Mouse (Mus musculus): ENCODE results near the gene Ghdc.
"Not testable (repeated sequence)": the region's sequence is repeated elsewhere in the genome, so short reads cannot be mapped to it uniquely, and the experiment has no call there.

Ghdc gene

DNA sequence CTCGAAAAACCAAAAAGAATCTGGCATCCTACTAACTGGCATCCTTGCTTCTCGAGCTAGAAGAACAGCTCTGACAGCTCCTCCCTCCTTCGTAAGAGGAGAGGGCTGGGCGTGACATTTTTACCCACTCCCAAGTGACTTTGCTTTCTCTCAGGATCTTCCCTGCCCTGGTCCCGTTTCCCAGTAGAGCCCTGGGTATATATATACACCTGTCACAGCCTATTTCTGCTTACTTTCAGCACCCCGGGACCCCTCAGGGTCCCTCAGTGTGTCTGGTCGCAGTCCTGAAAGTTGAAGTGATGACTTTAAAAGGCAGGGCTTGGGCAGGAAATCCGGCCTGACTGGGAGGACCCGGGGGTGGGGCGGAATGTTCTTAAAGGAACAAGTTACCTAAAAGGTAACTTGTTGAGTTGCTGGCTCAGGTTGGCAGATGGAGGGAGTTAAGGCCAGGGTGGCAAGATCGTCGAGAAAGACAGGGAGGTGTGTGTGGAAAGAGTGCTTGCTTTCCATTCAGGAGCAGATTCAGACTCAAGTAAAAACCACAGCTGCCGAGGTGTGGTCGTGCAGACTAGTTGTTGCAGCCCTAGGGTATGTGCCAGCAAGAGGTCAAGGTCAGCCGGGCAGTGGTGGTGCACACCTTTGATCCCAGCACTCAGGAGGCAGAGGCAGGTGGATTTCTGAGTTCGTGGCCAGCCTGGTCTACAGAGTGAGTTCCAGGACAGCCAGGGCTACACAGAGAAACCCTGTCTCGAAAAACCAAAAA lies at the start of gene Ghdc:
TSS of gene Ghdc (minus strand) at position 312 of the 763 bp plus-strand sequence.
- peak; percentile 76 to 77 for DNase-seq (ENCODE audit: low spot score in 2 of 2)

DNA sequence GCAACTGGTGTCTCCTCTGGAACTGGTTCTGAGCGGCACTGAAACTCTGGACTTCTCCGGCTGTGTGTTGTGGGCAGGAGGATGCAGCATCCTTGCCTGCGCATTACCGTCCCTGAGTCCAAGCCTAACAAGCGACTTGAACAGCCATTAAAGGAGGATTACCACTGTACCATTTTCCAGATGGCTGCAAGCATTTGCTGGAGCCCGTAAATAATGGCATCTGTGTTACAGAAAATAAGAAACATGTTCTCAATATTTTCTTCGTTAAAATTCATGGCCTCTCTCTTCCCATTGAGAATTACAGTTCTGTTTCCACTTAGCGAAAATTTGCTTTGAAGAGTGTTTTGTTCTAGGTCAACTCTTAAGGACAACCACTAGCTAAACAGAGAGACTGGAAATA lies 49.3 kb upstream of the Ghdc start:
- no peak for DNase-seq (ENCODE audit: low spot score in 2 of 2)

DNA sequence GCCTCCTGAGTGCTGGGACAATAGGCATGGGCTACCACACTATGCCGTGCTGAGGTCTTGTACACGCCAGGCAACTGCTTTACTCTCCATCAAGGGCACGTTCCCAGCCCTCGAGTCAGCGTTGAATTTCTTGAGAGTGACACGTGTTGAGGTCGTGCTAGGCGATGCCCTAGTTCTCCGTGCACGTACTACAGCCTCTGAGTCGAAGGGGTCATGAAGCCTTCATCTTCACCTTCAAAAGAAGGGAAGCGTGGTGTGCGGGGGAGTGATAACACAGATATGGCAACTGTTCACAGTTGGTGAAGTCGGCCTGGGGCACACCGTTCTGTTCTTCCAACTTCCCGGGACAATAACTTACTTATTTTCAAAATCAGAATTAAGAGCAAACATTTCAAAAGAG lies 48.9 kb upstream of the Ghdc start:
- no peak for DNase-seq (ENCODE audit: low spot score in 2 of 2)

DNA sequence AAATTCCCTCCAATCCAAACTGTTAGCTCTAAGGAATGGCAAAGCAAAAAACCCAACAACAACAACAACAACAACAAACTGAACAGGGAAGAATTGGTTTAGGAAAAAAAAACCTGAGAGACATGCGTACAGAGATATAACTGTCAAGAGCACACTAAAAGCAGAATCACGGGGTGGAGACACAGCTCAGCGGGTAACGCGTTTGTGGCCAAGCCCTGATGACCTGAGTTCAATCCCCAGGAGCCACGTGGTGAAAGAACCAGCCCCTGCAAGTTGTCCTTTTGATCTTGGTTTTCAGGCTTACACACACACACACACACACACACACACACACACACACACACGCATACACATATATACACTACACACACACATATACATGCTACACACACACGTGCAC lies 48.3 kb upstream of the Ghdc start:
- no peak for DNase-seq (ENCODE audit: low spot score in 2 of 2)

DNA sequence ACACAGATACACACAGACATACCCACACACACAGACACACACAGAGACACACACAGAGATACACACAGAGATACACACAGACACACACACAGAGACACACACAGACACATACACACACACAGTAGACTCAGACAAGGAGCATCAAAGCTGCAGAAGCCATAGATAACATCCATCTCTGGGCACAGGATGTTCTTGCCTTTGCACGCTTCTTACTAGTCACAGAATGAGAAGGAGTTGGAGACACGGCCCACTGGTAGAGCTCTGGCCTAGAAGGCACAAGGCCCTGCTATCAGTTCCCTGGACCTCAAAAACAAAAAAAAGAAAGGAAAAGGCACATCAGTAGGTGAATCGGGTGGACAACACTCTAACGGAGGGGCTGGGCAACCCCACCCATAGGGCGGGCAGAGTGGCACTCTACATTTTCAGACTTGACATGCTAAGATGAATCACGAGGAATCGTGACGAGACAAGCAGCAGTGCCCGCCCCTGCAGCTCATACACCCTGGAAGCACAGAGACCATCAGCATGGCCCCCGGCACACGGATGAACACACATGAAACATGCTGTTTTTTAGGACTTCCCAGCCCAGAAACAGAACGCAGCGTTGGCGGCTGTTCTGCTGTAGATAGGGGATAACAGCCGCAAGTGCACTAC lies 47.7 kb upstream of the Ghdc start:
- no peak for DNase-seq (ENCODE audit: low spot score in 2 of 2)

DNA sequence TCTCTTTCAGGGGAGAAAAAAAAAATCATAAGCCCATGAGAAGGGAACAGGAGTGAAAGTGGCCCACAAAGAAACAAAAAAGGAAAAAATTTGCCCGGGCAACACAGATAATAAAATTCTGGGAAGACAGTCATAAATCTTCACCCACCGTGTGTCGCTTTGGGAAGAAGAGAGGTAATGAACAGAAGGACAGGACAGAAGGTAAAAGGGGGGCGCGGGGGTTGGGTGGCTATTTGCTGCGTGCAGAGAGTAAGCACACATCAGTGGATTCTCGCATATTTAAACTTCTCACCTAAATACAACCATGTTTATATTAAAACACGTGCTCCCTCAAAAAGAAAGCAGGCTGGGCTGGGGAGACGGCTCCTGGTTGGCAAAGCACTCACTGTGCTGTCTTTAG lies 46.6 kb upstream of the Ghdc start:
- no peak for DNase-seq (ENCODE audit: low spot score in 2 of 2)

DNA sequence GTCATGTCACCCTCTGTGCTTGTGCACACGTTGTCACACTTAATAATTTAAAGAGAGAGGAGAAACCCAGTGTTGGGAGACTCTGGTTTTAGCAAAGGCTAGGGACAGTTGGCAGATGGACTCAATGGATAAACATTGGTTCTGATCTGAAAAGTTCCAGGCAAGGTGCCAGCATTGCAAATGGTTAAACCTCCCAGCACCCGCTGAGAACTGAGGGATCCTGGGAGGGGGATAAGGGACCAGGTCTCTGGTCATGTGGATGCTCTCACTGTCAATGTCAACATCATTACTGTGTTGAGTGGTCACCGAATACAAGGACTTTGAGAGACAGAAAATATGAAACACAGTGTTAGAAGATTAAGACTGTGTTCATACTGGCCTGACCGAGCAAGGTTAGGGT lies 46.0 kb upstream of the Ghdc start:
- no peak for DNase-seq (ENCODE audit: low spot score in 2 of 2)

DNA sequence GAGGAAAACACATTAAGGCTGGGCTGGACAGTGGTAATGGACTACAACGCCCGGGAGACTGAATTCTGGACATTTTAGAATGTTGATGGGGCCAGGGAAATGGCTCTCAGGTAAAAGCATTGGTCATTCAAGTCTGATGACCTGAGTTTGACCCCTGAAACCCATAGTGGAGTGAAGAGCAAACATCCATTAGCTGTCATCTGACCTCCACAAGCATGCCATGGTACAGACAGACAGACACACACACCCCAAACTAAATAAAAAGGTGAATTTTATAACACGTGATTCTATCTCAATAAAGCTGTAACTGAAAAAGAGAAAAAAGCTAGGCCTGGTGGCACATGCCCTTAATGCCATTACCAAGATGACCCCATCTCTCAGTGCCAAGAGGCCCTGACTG lies 45.6 kb upstream of the Ghdc start:
- DNase-seq (ENCODE audit: low spot score in 2 of 2) = no peak

DNA sequence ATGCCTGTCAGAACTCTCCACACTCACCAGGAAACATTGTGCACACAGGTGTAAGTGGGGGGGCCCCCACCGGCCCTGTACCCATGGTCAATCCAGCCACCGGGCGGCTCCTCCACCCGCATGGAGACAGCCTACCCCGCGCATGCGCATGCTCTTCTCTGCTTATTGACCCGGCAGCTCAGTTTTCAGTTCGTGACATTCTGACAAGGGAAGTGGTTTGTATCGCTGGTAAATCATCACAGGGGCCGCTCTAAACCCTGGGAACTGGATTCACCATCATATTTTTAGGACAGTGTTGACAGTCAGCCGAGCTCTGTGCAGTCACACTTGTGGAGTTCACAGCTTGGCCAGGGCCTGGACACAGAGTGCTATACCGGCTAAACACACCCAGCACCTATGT lies 43.7 kb upstream of the Ghdc start:
- peak; percentile 61 to 65 for DNase-seq (ENCODE audit: low spot score in 2 of 2)

DNA sequence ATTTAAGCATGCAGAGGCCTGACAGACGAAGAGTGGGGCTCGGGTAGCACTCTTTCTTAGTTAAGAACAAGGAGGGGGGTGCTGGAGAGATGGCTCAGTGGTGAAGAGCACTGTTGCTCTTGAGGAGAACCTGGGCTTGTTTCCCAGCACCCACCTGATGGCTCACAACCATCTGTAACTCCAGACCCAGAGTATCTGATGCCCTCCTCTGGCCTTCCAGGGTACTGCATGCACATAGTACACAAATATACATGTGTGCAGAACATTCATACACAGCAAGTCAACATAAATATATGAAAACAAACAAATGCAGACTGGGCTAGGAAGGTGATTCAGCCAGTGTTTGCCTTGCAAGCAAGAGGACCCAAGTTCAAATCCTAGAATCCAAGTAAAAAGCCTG lies 40.4 kb upstream of the Ghdc start:
- DNase-seq (ENCODE audit: low spot score in 2 of 2) = no peak

DNA sequence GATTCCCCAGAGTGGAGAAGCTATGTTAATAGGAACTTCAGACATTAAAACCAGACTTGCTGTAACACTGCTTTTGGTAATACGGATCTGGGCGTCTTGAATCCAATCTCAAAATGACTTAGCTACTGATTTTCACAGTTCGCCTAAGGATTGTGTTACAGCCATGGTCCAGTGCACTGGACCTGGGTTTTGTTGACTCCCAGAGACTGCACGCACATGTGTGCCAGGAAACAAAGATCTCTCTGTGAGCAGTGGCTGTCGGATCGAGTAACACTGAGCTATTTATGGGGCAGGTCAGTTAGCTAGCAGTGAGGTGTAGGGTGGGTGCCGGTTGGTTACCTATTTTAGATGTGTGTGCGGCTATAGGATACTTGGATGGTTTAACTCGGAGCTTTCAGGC lies 39.8 kb upstream of the Ghdc start:
- DNase-seq (ENCODE audit: low spot score in 2 of 2) = no peak

DNA sequence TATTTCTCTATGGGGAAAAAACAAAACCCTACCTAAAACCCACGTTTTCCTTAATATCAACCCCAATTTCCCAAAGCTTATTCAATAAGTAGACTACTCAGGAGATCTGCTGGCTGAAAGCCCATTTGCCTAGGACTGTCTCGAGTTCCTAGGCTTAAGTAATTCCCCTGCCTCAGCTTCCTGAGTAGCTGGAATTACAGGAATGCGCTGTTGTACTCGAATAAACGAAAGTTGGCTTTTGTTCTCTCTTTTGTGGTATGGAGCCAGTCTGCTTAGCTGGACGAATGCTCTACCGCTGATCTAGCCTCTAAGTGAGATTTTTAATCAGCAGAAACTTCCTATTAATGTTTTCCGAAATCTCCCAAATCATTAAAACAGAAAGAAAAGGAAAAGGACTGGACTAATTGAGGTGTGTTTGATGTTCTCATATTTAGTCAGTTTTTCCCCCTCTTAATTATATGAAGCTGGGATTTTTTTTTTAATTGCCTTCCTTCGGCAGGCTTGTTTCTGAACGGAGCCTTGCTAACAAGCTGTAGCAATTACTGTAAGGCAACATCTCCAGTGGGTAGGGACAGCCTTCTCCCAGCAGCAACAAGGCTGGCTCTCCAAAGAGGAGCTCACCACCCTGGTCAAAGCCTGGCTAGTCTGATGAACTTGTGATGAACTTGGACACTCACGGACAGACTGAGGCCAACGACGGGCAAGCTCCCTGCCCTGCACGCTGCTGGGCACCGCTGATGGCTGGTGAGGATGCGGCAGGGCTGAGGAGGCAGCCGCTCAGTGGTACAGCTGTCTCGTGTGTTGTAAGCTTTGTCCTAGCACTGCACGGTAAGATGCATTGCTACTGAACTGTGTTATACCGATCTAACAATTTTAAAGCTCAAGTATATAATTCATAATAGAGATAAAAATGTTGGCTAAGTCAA lies 35.9 kb upstream of the Ghdc start:
- DNase-seq (ENCODE audit: low spot score in 2 of 2) = no peak

DNA sequence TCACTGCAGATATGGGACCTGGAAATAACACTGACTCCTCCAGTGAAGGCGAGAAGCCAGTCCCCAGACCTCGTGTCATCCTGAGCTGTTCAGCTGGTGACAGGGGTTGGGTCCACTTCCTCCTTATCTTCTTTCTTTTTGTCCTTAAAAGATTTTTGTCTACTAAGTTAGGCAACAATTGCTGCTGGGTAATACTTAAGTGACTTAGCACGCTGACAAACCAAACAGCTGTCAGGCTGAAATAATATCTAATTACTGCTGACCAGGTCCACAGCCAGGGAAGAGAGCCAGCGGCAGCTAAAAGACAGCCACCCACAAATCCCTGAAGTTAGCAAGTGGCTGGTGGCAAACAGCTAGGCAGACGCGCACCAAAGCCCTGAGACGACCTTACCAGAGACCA lies 34.8 kb upstream of the Ghdc start:
- DNase-seq (ENCODE audit: low spot score in 2 of 2) = no peak

DNA sequence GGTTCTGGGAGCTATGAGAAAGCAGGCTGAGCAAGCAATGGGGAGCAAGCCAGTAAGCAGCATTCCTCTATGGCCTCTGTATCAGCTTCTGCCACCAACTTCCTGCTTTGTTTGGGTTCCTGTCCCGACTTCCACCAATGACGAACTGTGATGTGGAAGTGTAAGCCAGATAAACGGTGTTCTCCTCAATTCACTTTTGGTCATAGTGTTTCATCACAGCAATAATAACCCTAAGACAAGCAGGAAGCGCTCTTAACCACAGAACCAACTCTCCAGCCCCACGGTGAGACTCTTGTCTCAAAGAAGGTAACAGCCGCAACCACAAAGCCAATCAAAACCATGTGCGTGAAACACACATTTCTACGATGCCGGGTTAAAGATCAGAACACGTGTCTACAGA lies 33.7 kb upstream of the Ghdc start:
- DNase-seq (ENCODE audit: low spot score in 2 of 2) = no peak

DNA sequence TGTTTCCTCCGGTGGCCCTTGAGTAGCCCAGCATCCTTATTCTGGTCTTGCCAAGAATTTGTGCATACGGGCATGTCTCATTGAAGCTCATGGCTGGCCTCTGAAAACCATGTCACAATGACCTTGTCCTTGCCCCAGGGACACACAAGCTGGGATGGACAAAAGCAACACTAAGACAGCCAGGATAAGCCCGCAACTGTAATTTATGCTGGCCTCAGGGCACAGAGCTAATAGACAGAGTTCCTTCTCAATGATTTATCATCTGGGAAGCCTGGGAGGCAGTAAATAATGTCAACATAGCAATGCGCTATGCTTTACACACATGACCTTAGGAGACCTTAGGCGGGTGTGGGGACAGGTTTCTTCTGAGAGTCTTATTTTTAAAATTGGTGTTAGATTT lies 28.7 kb upstream of the Ghdc start:
- no peak for DNase-seq (ENCODE audit: low spot score in 2 of 2)

DNA sequence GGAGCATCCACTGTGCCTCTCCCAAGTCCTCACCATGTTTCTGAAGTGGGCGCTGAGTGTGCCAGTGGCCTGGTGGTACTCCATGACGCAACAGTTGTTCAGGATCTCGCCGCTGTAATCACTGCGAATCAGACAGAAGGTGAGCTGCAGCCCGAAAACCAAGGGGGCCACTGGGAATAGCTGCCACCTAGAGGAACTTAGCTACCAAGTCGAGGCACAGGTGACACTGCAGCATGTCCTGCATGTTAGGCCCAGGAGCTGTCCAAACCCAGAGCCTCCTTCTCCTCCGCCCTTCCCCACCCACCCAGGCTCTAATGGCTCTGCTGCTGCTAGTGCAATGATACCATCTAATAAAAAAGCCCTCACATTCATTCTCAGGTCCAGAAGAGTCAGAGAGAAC lies 25.8 kb upstream of the Ghdc start:
- no peak for DNase-seq (ENCODE audit: low spot score in 2 of 2)

DNA sequence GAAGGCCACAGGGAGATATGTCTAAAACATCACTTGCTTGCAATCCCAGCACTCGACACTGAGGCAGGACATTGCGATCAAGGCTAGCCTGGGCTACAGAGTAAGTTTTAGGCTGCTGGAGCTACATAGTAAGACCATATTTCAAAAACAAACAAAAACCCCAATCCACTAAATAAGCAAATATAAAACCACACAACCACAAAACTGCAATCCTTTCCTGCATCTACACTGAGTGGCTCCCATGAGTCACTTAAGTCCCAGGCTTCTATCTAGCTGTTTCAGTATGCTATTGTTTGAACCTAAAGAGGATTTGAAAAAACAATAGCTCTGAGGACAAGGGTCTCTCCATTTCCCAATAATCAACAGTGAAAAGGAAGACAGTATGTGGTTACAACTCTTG lies 24.6 kb upstream of the Ghdc start:
- DNase-seq (ENCODE audit: low spot score in 2 of 2) = no peak

DNA sequence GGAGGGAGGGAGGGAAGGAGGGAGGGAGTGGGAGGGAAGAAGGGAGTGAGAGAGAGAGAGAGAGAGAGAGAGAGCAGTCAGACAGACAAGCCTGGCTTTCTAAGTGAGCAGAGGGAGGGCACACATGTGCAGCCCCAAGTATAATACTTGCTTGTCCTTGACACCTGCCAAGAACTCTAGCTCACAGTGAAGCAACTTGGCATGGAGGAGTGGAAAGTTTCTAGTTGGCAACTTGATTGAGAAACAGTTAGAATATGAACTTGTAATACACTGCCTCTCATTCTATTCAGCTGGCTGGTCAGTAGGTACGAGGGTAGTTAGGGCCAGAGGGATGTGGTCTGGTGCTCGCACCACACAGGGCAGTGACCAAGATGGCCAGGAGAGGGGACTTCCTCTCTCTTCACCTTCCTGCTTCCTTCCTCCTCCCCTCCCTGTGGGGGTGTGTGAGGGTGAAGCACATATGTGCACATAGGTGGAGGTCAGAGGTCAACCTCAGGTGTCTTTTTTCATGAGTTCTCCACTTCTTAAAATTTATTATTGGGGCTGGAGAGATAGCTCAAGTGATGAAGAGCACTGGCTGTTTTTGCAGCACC lies 20.8 kb upstream of the Ghdc start:
- no peak for DNase-seq (ENCODE audit: low spot score in 2 of 2)

DNA sequence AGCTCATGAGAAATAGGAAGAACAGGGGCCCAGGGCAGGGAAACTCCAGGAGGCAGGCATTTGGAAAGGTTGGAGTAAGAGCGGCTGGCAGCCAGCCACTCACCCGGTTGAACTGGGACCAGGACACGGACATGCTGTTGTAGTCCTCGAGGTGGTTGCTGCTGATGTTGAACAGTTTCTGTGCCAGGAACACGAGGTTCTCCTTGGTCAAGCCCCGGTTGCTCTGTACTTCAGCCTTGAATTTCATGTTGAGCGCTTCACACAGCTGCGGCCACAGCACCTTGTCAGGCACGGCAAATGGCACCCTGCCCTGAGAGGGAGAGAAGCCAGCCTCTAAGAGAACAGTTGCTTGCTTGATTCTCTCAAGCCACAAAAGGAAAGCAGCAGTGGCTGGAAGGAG lies 19.9 kb upstream of the Ghdc start:
- not testable (repeated sequence) for DNase-seq (ENCODE audit: low spot score in 2 of 2)

DNA sequence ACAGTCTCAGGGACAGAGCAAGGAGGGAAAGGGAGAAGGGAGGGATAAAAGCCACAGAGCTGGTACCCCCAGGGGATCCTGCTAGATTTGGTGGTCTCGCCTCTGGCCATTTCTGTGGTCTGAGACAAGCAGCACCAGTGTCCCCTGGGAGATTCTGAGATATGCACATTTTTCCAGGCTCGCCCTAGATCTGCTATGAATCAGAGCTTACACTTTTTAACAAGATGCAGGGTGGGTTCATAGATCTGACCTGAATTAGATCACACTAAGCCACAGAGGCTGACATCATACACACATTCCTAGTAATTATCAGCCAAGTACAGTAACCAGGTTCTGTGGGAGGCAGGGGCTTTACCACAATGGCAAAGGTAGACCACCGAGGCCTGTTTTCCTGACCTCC lies 18.9 kb upstream of the Ghdc start:
- DNase-seq (ENCODE audit: low spot score in 2 of 2) = no peak

DNA sequence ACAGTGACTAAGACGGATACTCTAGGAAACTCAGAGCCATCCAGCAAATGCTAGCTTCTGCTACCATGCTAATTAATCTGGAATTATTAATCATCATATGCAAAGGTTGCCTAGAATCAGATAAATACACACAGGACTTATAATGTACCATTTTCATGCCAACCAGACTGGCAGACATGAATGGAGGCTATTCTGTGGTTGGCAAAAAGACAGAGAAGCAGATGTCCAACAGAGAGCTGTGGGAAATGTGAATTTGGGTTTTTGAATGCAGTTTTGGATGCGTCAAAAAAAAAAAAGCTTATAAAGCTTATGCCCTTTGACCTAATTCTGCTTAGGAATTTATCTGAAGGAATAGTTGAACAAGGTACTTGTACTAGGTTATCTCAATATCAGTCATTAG lies 15.0 kb upstream of the Ghdc start:
- no peak for DNase-seq (ENCODE audit: low spot score in 2 of 2)

DNA sequence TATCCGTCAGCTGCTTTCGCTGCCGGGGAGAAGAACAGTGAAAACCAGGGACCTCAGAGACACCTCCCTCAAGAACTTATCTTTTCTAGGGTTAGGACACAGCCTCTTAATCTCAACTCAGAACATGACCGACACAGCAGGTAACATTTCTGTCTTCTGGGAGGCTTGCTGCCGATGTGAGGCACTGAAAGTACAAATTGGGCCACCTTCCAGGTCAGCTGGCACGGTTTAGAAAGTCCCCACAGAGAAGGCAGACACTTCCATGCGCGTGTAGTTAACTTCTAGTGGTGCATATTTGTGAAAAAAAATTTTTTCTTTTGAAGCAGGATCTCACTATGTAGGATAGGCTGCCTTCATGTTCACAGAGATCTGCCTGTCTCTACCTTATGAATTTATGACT lies 13.5 kb upstream of the Ghdc start:
- DNase-seq (ENCODE audit: low spot score in 2 of 2) = no peak
